Mouse (Mus musculus): ENCODE measurements at regions not wholly inside any gene's neighbourhood (a gene's known extent, or its start where the extent isn't known, plus 50 kb on each side); places are given as distances from the start of the nearest gene placed in this dataset.

DNA sequence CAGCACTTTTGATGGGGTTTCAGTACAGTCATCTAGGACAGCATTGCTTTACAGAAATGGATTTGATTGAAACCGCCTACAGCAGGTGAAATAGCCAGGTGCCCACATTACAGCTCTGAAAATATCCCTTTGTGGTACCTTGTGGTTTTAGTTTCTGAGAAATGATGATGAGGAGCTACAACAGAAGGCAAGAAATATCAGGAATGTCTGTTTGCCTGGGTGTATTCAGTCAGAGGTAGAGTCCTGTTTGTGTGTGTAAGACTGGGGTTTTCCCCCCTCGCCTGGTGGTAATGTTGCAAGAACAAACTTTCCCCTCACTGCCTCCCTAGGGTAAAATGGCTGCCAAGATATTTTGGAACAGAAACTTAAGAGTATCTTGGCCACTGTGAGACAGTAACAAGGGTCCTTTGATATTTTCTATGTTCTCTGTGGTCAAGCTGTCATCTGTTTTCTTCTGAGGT is 82.4 kb upstream of the Cdkn2b start:
- Histone ChIP-seq H3K9ac (replicated peaks; ENCODE audit: low read depth, low read length) (no peak overlapping the region), H3K4me3 (ENCODE audit: low read depth, low read length) (no peak overlapping the region), H3K4me1 (ENCODE audit: control insufficient read depth, insufficient read depth, low read length) (no peaks in the 10 kb centered on the region), H3K4me2 (replicated peaks; ENCODE audit: low read depth, low read length) (no peak overlapping the region), H3K27ac (ENCODE audit: low read length) (no peak overlapping the region), H3K9me3 (ENCODE audit: control insufficient read depth, low read depth, low read length) (no peaks in the 10 kb centered on the region), H3K36me3 (ENCODE audit: control insufficient read depth, insufficient read depth, low read length) (no peaks in the 10 kb centered on the region), H3K27me3 (ENCODE audit: control insufficient read depth, insufficient read depth, low read length) (no peaks in the 10 kb centered on the region)
- WGBS = 87% methylated on average over 2 of the region's 2 CpGs
- ATAC-seq (ENCODE audit: insufficient number of reproducible peaks, insufficient read depth, low FRiP score, low read depth) = no peak

DNA sequence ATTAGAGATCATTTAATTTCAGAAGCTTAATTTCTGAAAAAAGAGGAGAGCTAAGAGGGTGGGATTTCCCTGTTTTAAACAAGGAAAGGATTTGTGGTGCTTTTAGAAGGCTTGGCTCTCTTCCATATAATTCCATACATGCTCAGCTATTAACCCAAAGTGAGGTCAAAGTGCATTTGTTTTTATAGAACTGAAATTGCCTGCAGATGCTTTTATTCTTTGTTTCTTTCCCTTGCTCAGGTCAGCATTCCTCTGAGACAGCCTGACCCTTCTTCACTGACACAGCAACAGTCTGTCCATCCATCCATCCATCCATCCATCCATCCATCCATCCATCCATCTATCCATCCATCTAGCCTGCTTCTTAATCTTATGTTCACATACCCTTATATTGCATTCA is 82.0 kb upstream of the Cdkn2b start:
- Histone ChIP-seq H3K4me2 (replicated peaks; ENCODE audit: low read depth, low read length) (no peak overlapping the region), H3K9me3 (ENCODE audit: control insufficient read depth, low read depth, low read length) (no peaks in the 10 kb centered on the region), H3K36me3 (ENCODE audit: control insufficient read depth, insufficient read depth, low read length) (no peaks in the 10 kb centered on the region), H3K27ac (ENCODE audit: low read length) (no peak overlapping the region), H3K27me3 (ENCODE audit: control insufficient read depth, insufficient read depth, low read length) (no peaks in the 10 kb centered on the region), H3K4me1 (ENCODE audit: control insufficient read depth, insufficient read depth, low read length) (no peaks in the 10 kb centered on the region), H3K9ac (replicated peaks; ENCODE audit: low read depth, low read length) (no peak overlapping the region), H3K4me3 (ENCODE audit: low read depth, low read length) (no peak overlapping the region)
- no peak for ATAC-seq (ENCODE audit: insufficient number of reproducible peaks, insufficient read depth, low FRiP score, low read depth)

DNA sequence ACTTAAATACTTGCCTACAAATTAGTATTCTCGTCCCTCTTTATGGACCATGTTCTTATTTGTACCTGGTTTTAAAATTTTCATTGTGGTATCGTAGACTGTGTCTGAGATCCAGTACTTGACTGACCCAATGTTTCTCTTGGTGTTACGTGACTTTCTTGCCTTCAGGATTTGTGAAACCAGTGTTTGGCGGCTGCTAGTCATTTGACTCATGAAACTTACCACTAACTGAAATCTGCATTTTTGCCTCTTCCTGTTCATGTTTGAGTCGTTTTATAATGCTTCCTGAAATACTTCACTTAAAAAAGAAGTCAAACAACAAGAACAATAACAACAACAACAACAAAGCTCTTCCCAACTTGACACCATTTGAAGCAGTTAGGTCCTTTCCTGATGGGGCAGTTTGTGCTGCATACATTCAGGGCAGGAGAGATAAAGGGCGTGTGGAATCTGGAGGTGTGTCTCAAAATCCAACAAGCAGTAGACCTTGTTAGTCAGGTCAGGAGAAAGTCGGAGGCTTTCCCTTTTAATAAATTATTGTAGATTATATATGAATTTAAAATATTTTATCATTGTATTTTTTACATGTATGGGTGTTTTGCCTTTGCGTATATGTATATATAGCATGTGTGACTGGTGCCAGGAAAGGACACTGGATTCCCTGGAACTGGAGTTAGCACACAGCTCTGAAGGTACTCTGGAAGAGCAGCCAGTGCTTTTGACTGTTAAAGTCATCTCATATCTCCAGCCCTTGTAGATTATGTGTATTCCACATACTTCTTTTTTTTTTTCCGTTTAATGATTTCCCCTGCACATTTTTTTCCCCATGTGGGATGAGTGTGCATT is 80.8 kb upstream of the Cdkn2b start:
- H3K9ac ChIP-seq (replicated peaks; ENCODE audit: low read depth, low read length) = no peak overlapping the region
- ATAC-seq (ENCODE audit: insufficient number of reproducible peaks, insufficient read depth, low FRiP score, low read depth) = no peak
- WGBS = 80% methylated on average over 9 of the region's 9 CpGs
- 0 out of 2 replicates have a peak, but pooled peaks cover 4% of the 10 kb centered on the region for H3K4me1 ChIP-seq (ENCODE audit: control insufficient read depth, insufficient read depth, low read length)
- H3K4me3 ChIP-seq (ENCODE audit: low read depth, low read length) = no peak overlapping the region
- H3K9me3 ChIP-seq (ENCODE audit: control insufficient read depth, low read depth, low read length) = no peaks in the 10 kb centered on the region
- no peaks in the 10 kb centered on the region for H3K36me3 ChIP-seq (ENCODE audit: control insufficient read depth, insufficient read depth, low read length)
- H3K4me2 ChIP-seq (replicated peaks; ENCODE audit: low read depth, low read length) = no peak overlapping the region
- no peak overlapping the region for H3K27ac ChIP-seq (ENCODE audit: low read length)
- H3K27me3 ChIP-seq (ENCODE audit: control insufficient read depth, insufficient read depth, low read length) = no peaks in the 10 kb centered on the region

DNA sequence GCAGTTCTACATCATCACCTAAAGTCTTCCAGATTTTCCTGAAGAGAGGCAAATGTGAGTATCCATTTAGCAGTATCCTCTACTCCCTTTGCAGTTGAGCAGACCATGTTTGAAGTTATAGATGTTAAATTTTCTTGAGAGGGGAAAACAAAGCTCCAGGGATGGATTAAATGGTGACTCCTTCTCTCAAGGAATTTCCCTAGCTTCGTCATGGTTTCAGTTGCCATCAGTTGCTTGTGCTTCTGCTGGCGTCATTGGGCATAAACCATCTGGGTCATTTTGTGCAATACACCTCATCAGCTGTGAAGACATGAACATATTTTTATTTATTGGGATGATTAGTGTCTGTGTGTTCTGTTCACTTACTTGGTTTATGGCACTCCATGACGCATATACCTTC is 72.7 kb upstream of the Cdkn2b start:
- H3K9me3 ChIP-seq (ENCODE audit: control insufficient read depth, low read depth, low read length) = no peaks in the 10 kb centered on the region
- no peak overlapping the region for H3K4me3 ChIP-seq (ENCODE audit: low read depth, low read length)
- H3K4me1 ChIP-seq (ENCODE audit: control insufficient read depth, insufficient read depth, low read length) = 0 out of 2 replicates have a peak, but pooled peaks cover 4% of the 10 kb centered on the region
- H3K27me3 ChIP-seq (ENCODE audit: control insufficient read depth, insufficient read depth, low read length) = no peaks in the 10 kb centered on the region
- no peak overlapping the region for H3K4me2 ChIP-seq (replicated peaks; ENCODE audit: low read depth, low read length)
- H3K36me3 ChIP-seq (ENCODE audit: control insufficient read depth, insufficient read depth, low read length) = no peaks in the 10 kb centered on the region
- no peak for ATAC-seq (ENCODE audit: insufficient number of reproducible peaks, insufficient read depth, low FRiP score, low read depth)
- no peak overlapping the region for H3K9ac ChIP-seq (replicated peaks; ENCODE audit: low read depth, low read length)
- no peak overlapping the region for H3K27ac ChIP-seq (ENCODE audit: low read length)
- WGBS = 92% methylated on average over 3 of the region's 3 CpGs

DNA sequence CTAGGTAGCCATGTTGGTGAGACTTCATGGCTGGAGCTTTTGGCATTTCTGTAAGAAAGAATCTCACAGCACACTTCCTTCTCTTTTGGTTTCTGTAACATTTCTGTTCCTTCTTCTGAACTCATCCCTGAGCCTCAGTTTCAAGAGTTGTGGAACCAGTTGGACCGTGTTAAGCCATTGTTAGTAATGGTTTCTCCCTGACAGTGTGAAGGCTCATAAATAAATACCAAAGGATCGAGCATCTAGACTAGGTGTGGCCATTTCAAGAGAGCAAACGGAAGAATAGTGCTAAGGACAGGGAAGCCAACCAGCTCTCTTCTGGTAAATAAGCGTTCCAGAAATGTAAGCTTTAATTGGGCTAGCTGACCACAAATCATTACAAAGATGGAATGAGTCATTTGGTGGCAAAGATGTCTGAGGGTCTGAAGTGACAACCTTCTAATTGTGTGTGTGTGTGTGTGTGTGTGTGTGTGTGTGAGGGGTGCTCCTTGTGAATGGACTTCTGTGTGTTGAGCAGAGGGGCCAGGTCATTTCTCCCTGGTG is 71.7 kb upstream of the Cdkn2b start:
- H3K4me2 ChIP-seq (replicated peaks; ENCODE audit: low read depth, low read length) = no peak overlapping the region
- H3K9ac ChIP-seq (replicated peaks; ENCODE audit: low read depth, low read length) = no peak overlapping the region
- H3K27ac ChIP-seq (ENCODE audit: low read length) = no peak overlapping the region
- WGBS = 63% methylated on average over 4 of the region's 4 CpGs
- ATAC-seq (ENCODE audit: insufficient number of reproducible peaks, insufficient read depth, low FRiP score, low read depth) = no peak
- H3K27me3 ChIP-seq (ENCODE audit: control insufficient read depth, insufficient read depth, low read length) = no peaks in the 10 kb centered on the region
- no peak overlapping the region for H3K4me3 ChIP-seq (ENCODE audit: low read depth, low read length)
- H3K4me1 ChIP-seq (ENCODE audit: control insufficient read depth, insufficient read depth, low read length) = 0 out of 2 replicates have a peak, but pooled peaks cover 4% of the 10 kb centered on the region
- no peaks in the 10 kb centered on the region for H3K36me3 ChIP-seq (ENCODE audit: control insufficient read depth, insufficient read depth, low read length)
- no peaks in the 10 kb centered on the region for H3K9me3 ChIP-seq (ENCODE audit: control insufficient read depth, low read depth, low read length)

DNA sequence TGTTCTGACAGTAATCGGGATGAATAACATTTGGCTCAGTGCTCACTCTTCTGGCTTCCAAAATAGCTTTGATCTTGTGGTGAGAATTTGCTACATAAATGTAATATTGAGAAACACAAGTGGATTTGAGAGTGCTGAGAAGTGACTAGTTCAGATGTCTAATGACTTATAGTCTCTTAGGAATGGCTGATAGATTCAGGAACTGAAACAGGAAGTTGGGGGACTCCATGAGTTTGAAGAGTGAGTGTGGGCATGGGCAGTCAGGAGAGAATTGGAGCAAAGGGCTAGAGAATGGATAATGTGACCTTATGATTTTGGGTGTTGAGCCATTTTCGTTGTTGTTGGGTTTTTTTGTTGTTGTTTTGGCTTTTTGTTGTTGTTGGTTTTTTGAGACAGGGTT is 70.9 kb upstream of the Cdkn2b start:
- Histone ChIP-seq H3K4me2 (replicated peaks; ENCODE audit: low read depth, low read length) (no peak overlapping the region), H3K4me1 (ENCODE audit: control insufficient read depth, insufficient read depth, low read length) (no peaks in the 10 kb centered on the region), H3K9me3 (ENCODE audit: control insufficient read depth, low read depth, low read length) (no peaks in the 10 kb centered on the region), H3K9ac (replicated peaks; ENCODE audit: low read depth, low read length) (no peak overlapping the region), H3K4me3 (ENCODE audit: low read depth, low read length) (no peak overlapping the region), H3K36me3 (ENCODE audit: control insufficient read depth, insufficient read depth, low read length) (no peaks in the 10 kb centered on the region), H3K27ac (ENCODE audit: low read length) (no peak overlapping the region), H3K27me3 (ENCODE audit: control insufficient read depth, insufficient read depth, low read length) (no peaks in the 10 kb centered on the region)
- WGBS = 87% methylated on average over 2 of the region's 2 CpGs
- no peak for ATAC-seq (ENCODE audit: insufficient number of reproducible peaks, insufficient read depth, low FRiP score, low read depth)

DNA sequence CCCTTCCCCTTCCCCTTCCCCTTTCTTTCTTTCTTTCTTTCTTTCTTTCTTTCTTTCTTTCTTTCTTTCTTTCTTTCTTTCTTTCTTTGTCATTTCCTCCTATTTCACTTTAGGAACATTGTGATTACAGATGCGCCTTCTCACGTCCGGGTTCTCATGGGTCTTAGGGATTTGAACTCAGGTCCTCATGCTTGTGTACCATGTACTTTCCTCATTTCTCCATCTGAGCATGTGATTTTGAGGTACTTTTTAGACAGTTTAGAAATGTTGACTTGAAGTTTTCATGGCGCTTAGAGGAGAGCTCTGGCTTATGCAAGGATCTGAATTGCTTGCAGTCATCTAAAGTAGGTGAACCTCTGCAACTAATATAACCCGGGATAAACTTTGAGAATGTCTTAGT is 70.2 kb upstream of the Cdkn2b start:
- H3K9ac ChIP-seq (replicated peaks; ENCODE audit: low read depth, low read length) = no peak overlapping the region
- H3K9me3 ChIP-seq (ENCODE audit: control insufficient read depth, low read depth, low read length) = no peaks in the 10 kb centered on the region
- no peak overlapping the region for H3K4me2 ChIP-seq (replicated peaks; ENCODE audit: low read depth, low read length)
- WGBS = 88% methylated on average over 5 of the region's 5 CpGs
- no peaks in the 10 kb centered on the region for H3K27me3 ChIP-seq (ENCODE audit: control insufficient read depth, insufficient read depth, low read length)
- H3K4me3 ChIP-seq (ENCODE audit: low read depth, low read length) = no peak overlapping the region
- H3K4me1 ChIP-seq (ENCODE audit: control insufficient read depth, insufficient read depth, low read length) = no peaks in the 10 kb centered on the region
- H3K27ac ChIP-seq (ENCODE audit: low read length) = no peak overlapping the region
- ATAC-seq (ENCODE audit: insufficient number of reproducible peaks, insufficient read depth, low FRiP score, low read depth) = no peak
- no peaks in the 10 kb centered on the region for H3K36me3 ChIP-seq (ENCODE audit: control insufficient read depth, insufficient read depth, low read length)

DNA sequence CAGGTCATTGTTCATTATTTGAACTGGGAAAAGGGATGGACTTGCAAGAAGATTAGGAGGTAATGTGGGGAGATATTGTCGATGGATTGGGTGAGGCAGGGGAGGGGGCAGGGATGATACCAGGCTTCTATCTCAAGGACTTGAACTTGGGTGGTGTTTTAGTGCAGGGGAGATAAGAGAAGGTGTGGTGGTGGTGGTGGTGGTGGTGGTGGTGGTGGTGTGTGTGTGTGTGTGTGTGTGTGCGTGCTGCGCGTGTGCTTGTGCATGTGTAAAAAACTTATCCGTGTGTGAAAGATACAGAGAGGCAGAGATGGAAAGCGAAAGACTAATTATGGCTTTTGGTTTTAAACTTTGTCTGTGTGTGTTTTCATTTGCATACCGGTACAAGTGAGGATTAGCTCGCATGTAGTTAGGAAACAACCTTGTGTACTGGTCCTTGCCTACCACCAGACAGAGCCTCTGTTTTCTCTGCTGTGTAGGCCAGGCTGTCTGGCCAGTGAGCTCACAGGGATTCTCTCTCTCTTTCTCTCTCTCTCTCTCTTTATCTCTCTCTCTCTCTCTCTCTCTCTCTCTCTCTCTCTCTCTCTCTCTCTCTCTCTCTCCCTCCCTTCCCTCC is 69.6 kb upstream of the Cdkn2b start:
- no peak for ATAC-seq (ENCODE audit: insufficient number of reproducible peaks, insufficient read depth, low FRiP score, low read depth)
- Histone ChIP-seq H3K9ac (replicated peaks; ENCODE audit: low read depth, low read length) (no peak overlapping the region), H3K27ac (ENCODE audit: low read length) (no peak overlapping the region), H3K9me3 (ENCODE audit: control insufficient read depth, low read depth, low read length) (no peaks in the 10 kb centered on the region), H3K36me3 (ENCODE audit: control insufficient read depth, insufficient read depth, low read length) (no peaks in the 10 kb centered on the region), H3K4me1 (ENCODE audit: control insufficient read depth, insufficient read depth, low read length) (no peaks in the 10 kb centered on the region), H3K4me2 (replicated peaks; ENCODE audit: low read depth, low read length) (no peak overlapping the region), H3K4me3 (ENCODE audit: low read depth, low read length) (no peak overlapping the region), H3K27me3 (ENCODE audit: control insufficient read depth, insufficient read depth, low read length) (no peaks in the 10 kb centered on the region)
- WGBS = 86% methylated on average over 8 of the region's 8 CpGs

Measured in stomach, embryonic 14.5 days (tissue).